Mouse (Mus musculus) heart, embryonic 10.5 days (tissue): ENCODE measurements at regions not wholly inside any gene's neighbourhood (a gene's known extent, or its start where the extent isn't known, plus 50 kb on each side); places are given as distances from the start of the nearest gene placed in this dataset.
"Not testable (repeated sequence)": the region's sequence is repeated elsewhere in the genome, so short reads cannot be mapped to it uniquely, and the experiment has no call there.

Experiments
- DNase-seq: peaks from one replicate; pipeline ENCODE4 v3.0.0-alpha.2; 2017; ENCODE audit warnings: low spot score
- H3K27ac ChIP-seq: fragments of 300-500 bp; sonication (generic); 2 replicates; pipeline ENCODE4 v1.5.1; 2016; ENCODE audit warnings: mild to moderate bottlenecking
- H3K27me3 ChIP-seq: fragments of 300-500 bp; sonication (generic); 2 replicates; pipeline ENCODE4 v1.6.1; 2016; ENCODE audit warnings: mild to moderate bottlenecking; ENCODE audit not compliant: poor library complexity, insufficient read depth, severe bottlenecking
- H3K36me3 ChIP-seq: fragments of 300-500 bp; sonication (generic); 2 replicates; pipeline ENCODE4 v1.6.1; 2016; ENCODE audit warnings: mild to moderate bottlenecking, moderate library complexity
- H3K4me1 ChIP-seq: fragments of 300-500 bp; sonication (generic); 2 replicates; pipeline ENCODE4 v1.6.1; 2016; ENCODE audit warnings: mild to moderate bottlenecking
- H3K4me3 ChIP-seq: fragments of 300-500 bp; sonication (generic); 2 replicates; pipeline ENCODE4 v1.5.1; 2016; ENCODE audit warnings: mild to moderate bottlenecking, moderate library complexity
- H3K9me3 ChIP-seq: fragments of 300-500 bp; sonication (generic); 2 replicates; pipeline ENCODE4 v1.6.1; 2016; ENCODE audit warnings: mild to moderate bottlenecking, moderate library complexity
- WGBS: fragments of 180-500 bp; shearing (Covaris S2); methylation state at CpG from one replicate; pipeline ENCODE4 v1.1.7; 2016; 5-methylcytosine and 5-hydroxymethylcytosine counted together

DNA sequence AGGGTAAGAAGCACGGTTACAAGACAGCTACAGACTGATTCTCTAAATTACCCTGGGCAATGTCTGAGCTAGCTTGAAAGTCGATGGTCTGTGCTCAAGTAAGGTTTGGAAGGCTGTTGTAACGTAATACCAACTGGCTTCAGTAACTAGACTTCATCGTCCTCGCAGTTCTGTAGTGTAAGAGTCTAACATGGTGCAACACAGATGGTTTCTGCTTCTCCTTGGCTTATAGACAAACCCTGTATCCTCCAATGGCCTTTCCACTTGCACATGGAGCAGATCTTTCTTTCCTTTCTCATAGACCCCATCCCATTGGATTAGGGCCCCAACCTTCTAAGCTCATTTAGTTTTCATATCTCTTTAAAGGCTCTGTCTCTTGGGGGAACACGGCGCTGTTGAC, 160.7 kb downstream of the Enc1 start:
- Histone ChIP-seq H3K36me3 (no peaks in the 10 kb centered on the region), H3K9me3 (no peaks in the 10 kb centered on the region), H3K27me3 (peaks cover 5% of the 10 kb centered on the region; the same call in 1 of the 2 replicates), H3K27ac (no peak overlapping the region), H3K4me3 (no peak overlapping the region), H3K4me1 (peaks cover 3% of the 10 kb centered on the region; the same call in 1 of the 2 replicates)
- DNase-seq = peak; percentile 14
- WGBS = 84% methylated on average over 7 of the region's 7 CpGs

DNA sequence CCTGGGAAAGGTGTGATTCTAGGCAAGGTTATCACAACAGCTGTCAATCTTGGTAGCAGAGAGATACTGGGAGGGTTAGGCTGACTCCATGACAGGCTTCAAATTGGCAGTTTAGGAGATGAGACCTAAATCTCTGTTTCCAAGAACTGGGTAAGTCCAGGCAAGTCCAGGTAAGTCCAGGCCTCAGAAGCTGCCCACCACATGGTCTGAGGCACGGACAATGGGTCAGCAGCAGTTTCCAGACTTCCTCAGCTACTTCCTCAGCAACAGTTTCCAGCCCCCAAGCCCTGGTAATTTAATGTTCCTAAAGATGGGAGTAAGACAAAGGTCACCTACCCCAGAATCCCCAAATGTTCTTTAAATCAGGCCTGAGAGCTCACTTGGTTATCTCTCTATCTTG, 157.1 kb downstream of the Enc1 start:
- Histone ChIP-seq H3K9me3 (no peaks in the 10 kb centered on the region), H3K27ac (no peak overlapping the region), H3K4me3 (no peak overlapping the region), H3K27me3 (peaks cover 5% of the 10 kb centered on the region; the same call in 1 of the 2 replicates), H3K36me3 (no peaks in the 10 kb centered on the region), H3K4me1 (peaks cover 5% of the 10 kb centered on the region; the same call in 1 of the 2 replicates)
- DNase-seq = peak; percentile 65
- 70% methylated on average over 1 of the region's 1 CpGs for WGBS

DNA sequence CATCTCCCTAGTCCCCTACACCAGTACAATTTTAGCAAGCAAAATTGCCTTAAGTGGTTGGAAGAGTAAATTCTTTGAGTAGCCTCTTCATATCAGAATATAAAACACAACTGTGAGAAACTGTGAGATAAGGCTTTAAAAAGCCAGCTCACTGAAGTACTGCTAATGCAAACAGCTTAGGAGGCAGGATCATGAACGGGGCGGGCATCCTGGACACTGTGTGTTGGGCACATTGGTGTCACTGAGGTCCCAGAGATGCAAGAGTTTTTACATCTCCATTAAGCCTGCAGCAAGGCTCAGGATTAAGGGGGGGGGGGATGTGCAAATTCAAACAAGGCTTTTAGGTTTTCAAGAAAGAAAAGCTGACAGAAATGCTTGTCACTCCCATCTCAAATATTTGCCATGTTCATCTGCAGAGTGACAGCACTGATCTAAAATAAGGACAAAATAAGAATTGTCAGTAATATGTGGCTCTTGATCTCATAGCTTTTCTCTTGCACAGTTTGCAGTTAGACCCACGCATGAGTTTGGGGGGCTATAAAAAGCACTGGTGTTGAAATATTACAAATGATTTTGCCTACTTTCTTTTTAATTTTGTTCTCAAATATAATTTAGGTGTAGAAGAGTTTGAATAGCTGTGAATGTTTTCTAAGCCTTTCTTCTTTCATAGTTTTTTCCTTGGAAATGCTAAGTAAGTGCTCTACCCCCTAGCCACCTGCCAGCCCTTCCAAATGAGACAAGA, 156.2 kb downstream of the Enc1 start:
- H3K27me3 ChIP-seq = peaks cover 5% of the 10 kb centered on the region; the same call in 1 of the 2 replicates
- H3K9me3 ChIP-seq = no peaks in the 10 kb centered on the region
- peak; percentile 43 for DNase-seq
- no peak overlapping the region for H3K4me3 ChIP-seq
- 81% methylated on average over 3 of the region's 3 CpGs for WGBS
- no peaks in the 10 kb centered on the region for H3K36me3 ChIP-seq
- no peak overlapping the region for H3K27ac ChIP-seq
- peaks cover 5% of the 10 kb centered on the region; the same call in 1 of the 2 replicates for H3K4me1 ChIP-seq

DNA sequence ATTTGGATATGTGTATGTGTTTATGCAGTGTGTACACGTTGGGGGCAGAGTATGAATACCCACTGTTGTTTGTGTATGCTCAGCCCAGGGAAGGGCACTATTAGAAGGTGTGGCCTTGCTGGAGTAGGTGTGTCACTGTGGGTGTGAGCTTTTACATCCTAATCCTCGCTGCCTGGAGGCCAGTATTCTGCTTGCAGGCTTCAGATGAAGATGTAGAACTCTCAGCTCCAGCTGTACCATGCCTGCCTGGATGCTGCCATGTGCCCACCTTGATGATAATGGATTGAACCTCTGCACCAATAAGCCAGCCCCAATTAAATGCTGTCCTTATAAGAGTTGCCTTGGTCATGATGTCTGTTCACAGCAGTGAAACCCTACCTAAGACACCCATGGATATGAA, 155.4 kb downstream of the Enc1 start:
- WGBS = 67% methylated on average over 2 of the region's 2 CpGs

DNA sequence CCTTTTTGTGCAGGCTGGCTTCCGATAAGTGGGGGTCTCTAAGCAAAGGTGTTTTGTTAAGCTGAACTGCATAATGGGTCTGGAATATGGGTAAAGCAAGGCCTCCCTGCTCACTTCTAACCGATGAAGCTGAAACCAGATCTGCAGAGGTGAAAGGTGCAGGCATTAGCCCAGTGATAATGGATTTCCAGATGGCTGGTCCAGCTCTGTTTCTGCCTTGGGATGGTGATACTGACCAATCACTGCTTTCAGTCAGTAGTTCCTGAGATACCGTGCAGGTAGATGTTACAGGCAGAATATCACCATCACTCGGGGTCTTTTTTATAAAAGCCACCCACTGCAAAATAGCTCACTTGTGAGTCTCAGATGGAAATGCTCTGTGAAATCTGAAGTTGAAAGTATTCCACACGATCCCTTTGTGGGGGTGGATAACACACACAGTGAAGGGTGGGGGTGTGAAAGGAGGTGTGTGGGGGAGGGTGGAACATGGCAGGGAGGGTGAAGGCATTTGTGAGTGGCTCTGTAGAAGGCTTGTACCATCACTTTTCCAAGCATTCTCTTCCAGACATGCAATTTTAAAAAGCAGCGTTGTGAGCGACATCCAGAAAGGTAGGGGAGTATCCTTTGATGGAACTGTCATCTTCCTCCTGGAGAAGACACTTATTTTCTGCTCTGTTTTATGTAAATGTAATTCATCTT, 154.0 kb downstream of the Enc1 start:
- no peak overlapping the region for H3K27ac ChIP-seq
- H3K9me3 ChIP-seq = no peaks in the 10 kb centered on the region
- H3K4me1 ChIP-seq = peaks cover 11% of the 10 kb centered on the region
- H3K36me3 ChIP-seq = no peaks in the 10 kb centered on the region
- no peaks in the 10 kb centered on the region for H3K27me3 ChIP-seq
- peak; percentile 71 for DNase-seq
- no peak overlapping the region for H3K4me3 ChIP-seq
- 72% methylated on average over 7 of the region's 7 CpGs for WGBS

More for the DNA sequence above, 155.4 kb downstream of the Enc1 start:
- DNase-seq = peak; percentile 53
- H3K27ac ChIP-seq, H3K9me3 ChIP-seq, H3K27me3 ChIP-seq, H3K4me3 ChIP-seq, H3K4me1 ChIP-seq, H3K36me3 ChIP-seq: not testable (repeated sequence)

DNA sequence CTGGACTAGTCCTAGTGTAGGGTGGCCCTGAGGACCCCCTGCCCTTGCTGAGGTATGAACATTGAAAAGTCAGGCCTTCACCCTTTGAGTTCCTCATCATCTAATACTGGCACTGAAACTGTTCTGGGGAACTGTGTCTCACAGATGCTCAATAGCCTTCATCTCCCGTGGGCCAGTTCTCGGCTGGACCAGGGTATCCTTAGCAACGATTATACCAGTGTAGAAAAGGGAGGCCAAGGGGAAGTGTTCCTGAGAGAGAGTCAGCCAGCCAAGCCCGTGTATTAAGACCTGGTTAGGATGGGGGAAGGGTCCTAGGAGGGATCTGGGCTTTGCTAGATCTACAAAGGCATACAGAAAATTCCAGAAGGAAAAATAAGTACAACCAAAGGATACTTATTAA, 153.2 kb downstream of the Enc1 start:
- no peak overlapping the region for H3K4me3 ChIP-seq
- H3K4me1 ChIP-seq = peaks cover 15% of the 10 kb centered on the region
- no peaks in the 10 kb centered on the region for H3K27me3 ChIP-seq
- H3K9me3 ChIP-seq = no peaks in the 10 kb centered on the region
- DNase-seq = peak; percentile 68
- WGBS = 72% methylated on average over 4 of the region's 4 CpGs
- no peaks in the 10 kb centered on the region for H3K36me3 ChIP-seq
- H3K27ac ChIP-seq = no peak overlapping the region

DNA sequence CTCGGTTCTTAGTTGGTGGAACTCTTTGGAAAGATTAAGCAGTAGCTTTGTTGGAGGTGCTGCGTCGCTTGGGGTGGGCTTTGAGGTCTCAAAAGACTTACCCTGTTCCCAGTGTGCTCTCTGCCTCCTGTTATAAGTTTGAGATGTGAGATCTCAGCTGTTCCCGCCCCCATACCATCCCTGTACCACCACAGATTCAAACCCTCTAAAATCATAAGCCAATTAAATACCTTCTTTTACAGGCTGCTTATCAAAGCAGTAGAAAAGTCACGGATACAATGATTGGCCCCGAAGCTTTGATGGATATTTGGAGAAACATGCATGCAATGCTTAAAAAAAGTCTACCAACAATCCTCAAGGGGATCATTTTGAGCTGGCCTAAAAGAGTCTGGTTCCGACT, 152.6 kb downstream of the Enc1 start:
- DNase-seq = peak; percentile 10
- Histone ChIP-seq H3K4me1 (peaks cover 19% of the 10 kb centered on the region), H3K27me3 (no peaks in the 10 kb centered on the region), H3K36me3 (no peaks in the 10 kb centered on the region), H3K9me3 (no peaks in the 10 kb centered on the region), H3K27ac (no peak overlapping the region), H3K4me3 (no peak overlapping the region)
- WGBS = 85% methylated on average over 7 of the region's 7 CpGs

DNA sequence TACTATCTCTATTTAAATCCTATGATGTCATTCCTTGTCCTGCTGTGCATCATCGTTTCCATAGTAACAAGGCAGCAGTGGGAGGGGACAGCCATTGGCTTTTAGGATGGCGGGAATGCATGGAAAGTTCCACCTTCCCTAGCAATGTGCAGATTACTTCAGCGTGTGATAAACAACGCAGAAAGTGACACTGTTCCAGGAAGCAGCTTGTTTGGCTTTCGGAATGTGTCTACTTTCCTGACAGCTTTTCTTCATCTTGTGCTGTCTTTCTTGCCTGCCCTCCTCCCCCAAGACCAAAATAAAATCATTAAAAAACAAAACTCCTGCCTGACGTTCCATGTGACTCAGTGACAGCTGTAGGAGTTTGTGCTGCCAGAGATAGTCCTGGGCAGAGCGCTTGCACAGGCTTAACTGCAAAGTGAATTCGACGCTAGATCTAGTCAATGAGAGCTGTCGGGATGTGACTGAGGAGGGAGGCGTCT, 149.6 kb downstream of the Enc1 start:
- peaks cover 13% of the 10 kb centered on the region for H3K27me3 ChIP-seq
- no peak overlapping the region; the same call in 1 of the 2 replicates for H3K27ac ChIP-seq
- H3K36me3 ChIP-seq = no peaks in the 10 kb centered on the region
- peak; percentile 76 for DNase-seq
- H3K4me1 ChIP-seq = peaks cover 23% of the 10 kb centered on the region
- H3K9me3 ChIP-seq = no peaks in the 10 kb centered on the region
- WGBS = 15% methylated on average over 11 of the region's 11 CpGs
- H3K4me3 ChIP-seq = peak overlapping the region; percentile 22; the same call in 1 of the 2 replicates

DNA sequence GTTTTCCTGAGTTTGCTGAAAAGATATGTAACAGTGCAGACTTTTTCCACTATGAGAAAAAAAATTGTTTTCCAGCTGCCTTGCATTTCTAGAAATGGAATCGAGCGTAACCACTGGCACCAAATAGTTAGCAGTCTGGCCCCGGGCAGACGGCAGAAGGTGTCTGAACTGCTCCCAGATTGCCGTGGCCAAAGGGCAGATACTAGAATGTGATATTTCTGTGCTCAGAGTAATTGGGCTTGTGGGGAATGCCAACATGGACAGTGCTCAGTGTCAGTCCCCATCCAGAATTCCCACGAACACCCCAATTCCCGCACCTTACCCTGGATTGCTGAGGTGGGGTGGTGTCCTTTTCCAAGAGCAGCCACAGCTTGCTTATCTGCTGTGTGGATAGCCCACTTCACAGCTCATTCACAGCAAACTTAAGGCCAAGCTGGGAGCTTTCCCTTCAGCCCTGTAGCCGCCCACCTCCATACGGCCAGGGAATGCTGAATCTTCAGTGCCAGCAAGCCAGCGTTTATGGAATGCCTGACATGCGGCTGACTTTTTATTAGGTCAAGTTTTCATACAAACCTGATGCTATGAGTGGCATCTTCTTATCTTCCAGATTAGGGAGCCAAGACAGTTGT, 148.1 kb downstream of the Enc1 start:
- peak overlapping the region; percentile 31; the same call in 1 of the 2 replicates for H3K27ac ChIP-seq
- H3K4me1 ChIP-seq = peaks cover 21% of the 10 kb centered on the region
- no peaks in the 10 kb centered on the region for H3K9me3 ChIP-seq
- no peaks in the 10 kb centered on the region for H3K36me3 ChIP-seq
- peak overlapping the region; percentile 3; the same call in 1 of the 2 replicates for H3K4me3 ChIP-seq
- H3K27me3 ChIP-seq = peaks cover 23% of the 10 kb centered on the region
- peak; percentile 79 for DNase-seq
- 38% methylated on average over 11 of the region's 11 CpGs for WGBS

DNA sequence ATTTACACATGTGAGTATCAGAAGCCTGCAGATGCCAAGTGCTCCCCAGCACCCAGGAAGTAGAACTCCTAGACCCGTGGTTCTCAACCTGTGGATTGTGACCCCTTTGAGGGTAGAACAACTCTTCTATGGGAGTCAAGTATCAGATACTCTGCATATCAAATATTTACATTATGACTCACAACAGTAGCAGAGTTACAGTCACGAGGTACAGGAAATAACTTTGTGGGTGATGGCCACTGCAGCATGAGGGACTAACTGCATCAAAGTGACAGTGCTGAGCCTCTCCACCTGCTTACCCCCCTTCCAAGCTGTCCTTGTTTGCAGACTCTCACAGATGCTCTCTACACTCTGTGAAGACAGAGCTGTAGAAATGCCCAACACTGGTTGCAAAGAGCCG, 145.6 kb downstream of the Enc1 start:
- H3K27me3 ChIP-seq = peaks cover 25% of the 10 kb centered on the region
- 52% methylated on average over 3 of the region's 3 CpGs for WGBS
- DNase-seq = no peak

DNA sequence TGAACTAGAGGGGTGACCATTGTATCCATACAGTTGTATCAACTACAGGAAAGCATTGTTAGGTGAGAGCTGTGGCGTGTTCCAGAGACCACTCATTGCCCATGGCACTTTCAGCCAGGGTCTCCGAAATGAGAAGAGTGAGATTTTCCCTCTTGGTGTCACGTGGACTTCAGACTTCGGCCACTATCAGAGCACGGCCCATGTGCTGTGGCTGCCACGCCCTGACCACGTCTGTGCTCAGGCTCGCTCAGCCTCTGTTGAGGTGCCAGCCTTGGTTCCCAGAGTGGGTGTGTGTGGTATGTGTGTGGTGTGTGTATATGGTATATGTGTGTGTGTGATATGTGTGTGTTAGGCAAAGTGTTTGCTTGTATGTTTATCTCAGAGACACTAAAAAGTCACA, 144.6 kb downstream of the Enc1 start:
- Histone ChIP-seq H3K9me3 (no peaks in the 10 kb centered on the region), H3K4me3 (no peak overlapping the region), H3K27ac (no peak overlapping the region), H3K27me3 (peaks cover 25% of the 10 kb centered on the region), H3K36me3 (no peaks in the 10 kb centered on the region), H3K4me1 (peaks cover 21% of the 10 kb centered on the region)
- WGBS = 88% methylated on average over 8 of the region's 8 CpGs
- no peak for DNase-seq

More for the DNA sequence above, 145.6 kb downstream of the Enc1 start:
- Histone ChIP-seq H3K4me3 (no peak overlapping the region), H3K4me1 (peaks cover 24% of the 10 kb centered on the region), H3K9me3 (no peaks in the 10 kb centered on the region), H3K36me3 (no peaks in the 10 kb centered on the region), H3K27ac (no peak overlapping the region)

DNA sequence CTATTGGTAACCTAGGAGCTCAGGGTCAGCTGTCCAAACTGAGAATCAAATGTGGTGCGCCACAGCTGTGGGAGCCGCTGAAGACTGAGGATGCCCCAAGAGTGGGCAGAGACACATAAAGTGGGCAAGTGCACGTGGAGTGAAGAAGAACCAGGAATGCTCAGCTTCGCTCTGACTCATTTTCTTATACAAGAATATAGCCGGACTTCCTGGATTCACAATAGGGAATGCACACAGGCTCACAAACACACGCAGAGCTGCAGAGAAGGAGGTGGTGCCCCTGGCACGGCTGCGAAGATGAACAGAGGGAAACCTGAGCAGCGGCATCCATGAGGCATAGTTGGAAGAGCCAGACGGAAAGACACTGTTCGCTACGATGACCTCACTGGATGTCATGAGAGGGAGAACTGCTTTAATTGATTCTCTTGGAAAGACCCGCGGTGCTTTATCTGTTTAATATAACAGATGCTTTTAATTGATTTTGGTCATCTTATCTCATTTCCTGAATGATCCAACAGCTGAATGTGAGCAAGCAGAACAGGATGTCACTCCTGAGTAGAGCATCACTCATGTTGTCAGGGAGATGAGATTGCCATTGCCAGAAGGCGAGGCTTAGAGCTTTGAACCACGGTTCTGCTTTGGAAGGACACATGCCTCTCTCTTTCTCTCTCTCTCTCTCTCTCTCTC, 143.3 kb downstream of the Enc1 start:
- H3K36me3 ChIP-seq = no peaks in the 10 kb centered on the region
- H3K4me3 ChIP-seq = no peak overlapping the region
- H3K27ac ChIP-seq = no peak overlapping the region
- WGBS = 72% methylated on average over 16 of the region's 16 CpGs
- no peaks in the 10 kb centered on the region for H3K9me3 ChIP-seq
- H3K27me3 ChIP-seq = peaks cover 25% of the 10 kb centered on the region
- H3K4me1 ChIP-seq = peaks cover 15% of the 10 kb centered on the region
- peak; percentile 55 for DNase-seq
